Mouse (Mus musculus): ENCODE data around the gene Pdpn.
A peak's percentile ranks its signal among the peaks of the same experiment; 100 is the strongest.
"Not testable (repeated sequence)": the region's sequence is repeated elsewhere in the genome, so short reads cannot be mapped to it uniquely, and the experiment has no call there.

The Pdpn gene

GRCm38 (mm10) chr4:143299325-143300070 lies at the start of gene Pdpn:
Gene Pdpn, minus strand, starts transcription at chr4:143299564.
- DNase-seq (ENCODE audit: low spot score in 2 of 2) = peak; percentile 73 to 78

- peak; percentile 37 to 39 for DNase-seq (ENCODE audit: low spot score in 2 of 2)
Measured at GRCm38 (mm10) chr4:143348678-143349077, 49.3 kb upstream of the Pdpn start.

- not testable (repeated sequence) for DNase-seq (ENCODE audit: low spot score in 2 of 2)
Measured at GRCm38 (mm10) chr4:143345491-143345890, 46.1 kb upstream of the Pdpn start.

GRCm38 (mm10) chr4:143341470-143341869 lies 42.1 kb upstream of the Pdpn start:
- no peak for DNase-seq (ENCODE audit: low spot score in 2 of 2)

- peak; percentile 34 to 58 for DNase-seq (ENCODE audit: low spot score in 2 of 2)
Measured at GRCm38 (mm10) chr4:143339808-143340207, 40.4 kb upstream of the Pdpn start.

GRCm38 (mm10) chr4:143336096-143336495 lies 36.7 kb upstream of the Pdpn start:
- DNase-seq (ENCODE audit: low spot score in 2 of 2) = no peak

GRCm38 (mm10) chr4:143334995-143335394 lies 35.6 kb upstream of the Pdpn start:
- no peak for DNase-seq (ENCODE audit: low spot score in 2 of 2)

GRCm38 (mm10) chr4:143334145-143334544 lies 34.8 kb upstream of the Pdpn start:
- no peak for DNase-seq (ENCODE audit: low spot score in 2 of 2)

GRCm38 (mm10) chr4:143331787-143332186 lies 32.4 kb upstream of the Pdpn start:
- DNase-seq (ENCODE audit: low spot score in 2 of 2) = no peak

GRCm38 (mm10) chr4:143330566-143330965 lies 31.2 kb upstream of the Pdpn start:
- no peak for DNase-seq (ENCODE audit: low spot score in 2 of 2)

- DNase-seq (ENCODE audit: low spot score in 2 of 2) = peak; percentile 83 to 88
Measured at GRCm38 (mm10) chr4:143325625-143325941, 26.2 kb upstream of the Pdpn start.

- peak in 1 of 2 experiments; percentile 38 for DNase-seq (ENCODE audit: low spot score in 2 of 2)
Measured at GRCm38 (mm10) chr4:143324925-143325624, 25.7 kb upstream of the Pdpn start.

- no peak for DNase-seq (ENCODE audit: low spot score in 2 of 2)
Measured at GRCm38 (mm10) chr4:143324176-143324924, 25.0 kb upstream of the Pdpn start.

GRCm38 (mm10) chr4:143313299-143313698 lies 13.9 kb upstream of the Pdpn start:
- DNase-seq (ENCODE audit: low spot score in 2 of 2) = no peak

- peak in 1 of 2 experiments; percentile 52 for DNase-seq (ENCODE audit: low spot score in 2 of 2)
Measured at GRCm38 (mm10) chr4:143311341-143311740, 12.0 kb upstream of the Pdpn start.

GRCm38 (mm10) chr4:143305987-143306772 lies 6.8 kb upstream of the Pdpn start:
- DNase-seq (ENCODE audit: low spot score in 2 of 2) = peak in 1 of 2 experiments; percentile 45

GRCm38 (mm10) chr4:143305031-143305430 lies 5.7 kb upstream of the Pdpn start:
- no peak for DNase-seq (ENCODE audit: low spot score in 2 of 2)

GRCm38 (mm10) chr4:143302279-143302890 lies 3.0 kb upstream of the Pdpn start:
- DNase-seq (ENCODE audit: low spot score in 2 of 2) = no peak

GRCm38 (mm10) chr4:143301875-143302274 lies 2.5 kb upstream of the Pdpn start:
- DNase-seq (ENCODE audit: low spot score in 2 of 2) = no peak

- DNase-seq (ENCODE audit: low spot score in 2 of 2) = no peak
Measured at GRCm38 (mm10) chr4:143301042-143301441, 1.7 kb upstream of the Pdpn start.

- no peak for DNase-seq (ENCODE audit: low spot score in 2 of 2)
Measured at GRCm38 (mm10) chr4:143300113-143300688, 837 bp upstream of the Pdpn start.

All from right cerebral cortex, postnatal 10 days (tissue).